Mouse (Mus musculus): ENCODE measurements around the gene Sgcd. TPM values are rescaled to one million over a fixed set of nuclear protein-coding genes. Genes with fewer than 3 reads are reported as not detected.

Sgcd gene
- polyA plus RNA-seq, 1 experiment from 2014 or later: 2.0 TPM

DNA sequence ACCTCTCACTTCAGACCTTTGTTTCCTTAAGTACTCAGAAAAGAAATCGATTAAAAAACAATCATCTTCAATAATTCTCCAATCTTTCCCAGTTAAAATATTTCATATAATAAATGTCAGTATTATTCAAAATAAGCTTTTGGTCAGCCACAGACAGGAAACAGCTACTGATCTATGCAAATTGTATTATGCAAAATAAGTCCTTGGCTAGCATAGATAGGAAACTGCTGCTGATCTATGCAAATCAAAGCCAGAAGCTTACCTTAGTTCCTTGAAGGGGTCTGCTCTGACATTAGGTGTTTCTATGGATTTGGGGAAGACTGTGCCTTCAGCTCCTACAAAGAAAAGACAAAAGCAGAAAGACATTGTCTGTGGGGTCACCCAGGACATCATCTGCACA, 906.3 kb downstream of the Sgcd start:
- no peak overlapping the region for H3K9ac ChIP-seq (ENCODE audit: low read length)
- DNase-seq (ENCODE audit: low spot score) (no peak), ATAC-seq (ENCODE audit: low FRiP score, low TSS enrichment) (no peak)
- no peak overlapping the region for H3K27ac ChIP-seq (replicated peaks)
- TF ChIP-seq CTCF (IDR thresholded peaks at IDR 0.05; ENCODE audit: low read depth) (no peak), EP300 (optimal IDR thresholded peaks at IDR 0.05) (no peak)
- no peaks in the 10 kb centered on the region for H3K36me3 ChIP-seq (ENCODE audit: control insufficient read depth, insufficient read depth, low read length)
- 86% methylated on average over 1 of the region's 1 CpGs for WGBS
- H3K4me1 ChIP-seq (replicated peaks; ENCODE audit: control insufficient read depth, insufficient read depth): no peaks in the 10 kb centered on the region
- no peaks in the 10 kb centered on the region for H3K9me3 ChIP-seq (ENCODE audit: control insufficient read depth, low read length)
- no peaks in the 10 kb centered on the region for H3K27me3 ChIP-seq (ENCODE audit: control insufficient read depth, insufficient read depth, low read length)
- H3K4me3 ChIP-seq (ENCODE audit: low read depth, low read length): no peak overlapping the region
- H3K4me2 ChIP-seq (replicated peaks; ENCODE audit: low read depth): no peak overlapping the region

DNA sequence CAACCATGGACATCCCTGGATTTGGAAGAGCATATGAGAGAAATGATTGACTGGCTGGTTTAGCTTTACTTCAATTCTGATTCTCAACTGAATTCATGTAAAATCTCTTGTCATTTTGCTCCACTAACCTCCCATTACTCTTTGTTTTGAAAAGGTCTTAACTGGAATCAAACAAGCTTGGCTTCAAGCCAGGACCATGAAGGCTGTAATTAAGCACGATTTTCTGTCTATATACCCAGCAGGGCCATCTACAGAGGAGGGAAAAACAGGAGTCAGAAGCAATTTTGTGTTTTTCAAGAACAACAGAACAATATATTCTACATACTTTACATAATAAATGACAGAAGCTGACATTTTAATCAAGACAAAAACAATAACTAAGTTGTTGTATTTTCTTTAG, 915.2 kb downstream of the Sgcd start:
- Histone ChIP-seq H3K4me3 (ENCODE audit: low read depth, low read length) (no peak overlapping the region), H3K9me3 (ENCODE audit: control insufficient read depth, low read length) (no peaks in the 10 kb centered on the region), H3K27me3 (ENCODE audit: control insufficient read depth, insufficient read depth, low read length) (no peaks in the 10 kb centered on the region), H3K4me1 (replicated peaks; ENCODE audit: control insufficient read depth, insufficient read depth) (no peaks in the 10 kb centered on the region), H3K27ac (replicated peaks) (no peak overlapping the region), H3K36me3 (ENCODE audit: control insufficient read depth, insufficient read depth, low read length) (no peaks in the 10 kb centered on the region), H3K9ac (ENCODE audit: low read length) (no peak overlapping the region), H3K4me2 (replicated peaks; ENCODE audit: low read depth) (no peak overlapping the region)
- ATAC-seq (ENCODE audit: low FRiP score, low TSS enrichment) (no peak), DNase-seq (ENCODE audit: low spot score) (no peak)
- TF ChIP-seq EP300 (optimal IDR thresholded peaks at IDR 0.05): no peak
- TF ChIP-seq CTCF (IDR thresholded peaks at IDR 0.05; ENCODE audit: low read depth): no peak
- 33% methylated on average over 1 of the region's 1 CpGs for WGBS

DNA sequence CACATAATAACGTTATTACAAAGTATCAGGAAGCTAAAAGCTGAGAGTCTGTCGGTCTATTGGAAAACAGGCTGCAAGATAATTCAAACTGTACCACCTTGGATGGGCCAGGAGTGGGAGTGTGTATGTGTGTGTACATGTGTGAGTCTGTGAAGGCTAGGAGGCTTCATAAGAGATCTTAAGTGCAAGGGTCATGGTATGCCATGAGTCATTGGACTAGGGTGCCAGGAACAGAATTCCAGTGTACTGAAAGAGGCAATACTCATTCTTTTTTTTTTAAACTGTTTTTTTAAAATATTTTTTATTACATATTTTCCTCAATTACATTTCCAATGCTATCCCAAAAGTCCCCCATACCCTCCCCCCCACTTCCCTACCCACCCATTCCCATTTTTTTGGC, 917.6 kb downstream of the Sgcd start:
- ATAC-seq (ENCODE audit: low FRiP score, low TSS enrichment) (no peak), DNase-seq (ENCODE audit: low spot score) (no peak)
- no peak overlapping the region for H3K4me2 ChIP-seq (replicated peaks; ENCODE audit: low read depth)
- no peaks in the 10 kb centered on the region for H3K9me3 ChIP-seq (ENCODE audit: control insufficient read depth, low read length)
- H3K27me3 ChIP-seq (ENCODE audit: control insufficient read depth, insufficient read depth, low read length): no peaks in the 10 kb centered on the region
- no peaks in the 10 kb centered on the region for H3K36me3 ChIP-seq (ENCODE audit: control insufficient read depth, insufficient read depth, low read length)
- WGBS: 82% methylated on average over 2 of the region's 2 CpGs
- no peak overlapping the region for H3K4me3 ChIP-seq (ENCODE audit: low read depth, low read length)
- no peak overlapping the region for H3K27ac ChIP-seq (replicated peaks)
- no peaks in the 10 kb centered on the region for H3K4me1 ChIP-seq (replicated peaks; ENCODE audit: control insufficient read depth, insufficient read depth)
- TF ChIP-seq CTCF (IDR thresholded peaks at IDR 0.05; ENCODE audit: low read depth) (no peak), EP300 (optimal IDR thresholded peaks at IDR 0.05) (no peak)
- no peak overlapping the region for H3K9ac ChIP-seq (ENCODE audit: low read length)

DNA sequence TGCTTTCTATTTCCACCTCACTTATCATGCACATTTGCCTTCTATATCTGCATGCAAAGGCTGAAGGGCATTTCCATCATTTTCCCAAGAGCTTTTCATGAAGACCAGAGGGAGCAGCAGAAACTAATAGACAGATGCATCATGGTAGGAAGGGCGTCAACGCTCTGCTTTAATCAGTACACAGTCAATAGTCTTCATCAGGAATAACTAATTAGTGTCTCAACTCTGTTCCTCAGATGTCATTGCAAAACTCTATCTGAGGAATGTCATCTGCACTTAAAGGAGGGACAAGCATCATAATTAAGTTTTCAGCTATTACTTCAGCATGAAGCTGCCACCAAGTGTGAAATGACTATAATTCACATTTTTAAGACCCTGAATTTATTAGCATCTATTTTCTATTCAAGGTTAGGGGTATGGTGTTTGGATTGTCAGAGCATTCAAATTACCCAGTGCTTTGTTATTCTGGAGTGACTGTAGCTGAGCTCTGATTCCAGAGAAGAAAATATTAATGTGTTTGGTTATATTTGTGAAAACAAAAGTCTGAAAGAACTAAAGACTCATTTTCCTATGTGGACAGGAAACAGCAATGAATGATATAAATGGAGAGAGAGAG, 918.9 kb downstream of the Sgcd start:
- Histone ChIP-seq H3K27me3 (ENCODE audit: control insufficient read depth, insufficient read depth, low read length) (no peaks in the 10 kb centered on the region), H3K4me2 (replicated peaks; ENCODE audit: low read depth) (no peak overlapping the region), H3K4me3 (ENCODE audit: low read depth, low read length) (no peak overlapping the region), H3K4me1 (replicated peaks; ENCODE audit: control insufficient read depth, insufficient read depth) (no peaks in the 10 kb centered on the region), H3K27ac (replicated peaks) (no peak overlapping the region), H3K36me3 (ENCODE audit: control insufficient read depth, insufficient read depth, low read length) (no peaks in the 10 kb centered on the region), H3K9me3 (ENCODE audit: control insufficient read depth, low read length) (no peaks in the 10 kb centered on the region), H3K9ac (ENCODE audit: low read length) (no peak overlapping the region)
- no peak for DNase-seq (ENCODE audit: low spot score)
- WGBS: 92% methylated on average over 2 of the region's 2 CpGs
- ATAC-seq (ENCODE audit: low FRiP score, low TSS enrichment): no peak
- TF ChIP-seq EP300 (optimal IDR thresholded peaks at IDR 0.05): no peak

DNA sequence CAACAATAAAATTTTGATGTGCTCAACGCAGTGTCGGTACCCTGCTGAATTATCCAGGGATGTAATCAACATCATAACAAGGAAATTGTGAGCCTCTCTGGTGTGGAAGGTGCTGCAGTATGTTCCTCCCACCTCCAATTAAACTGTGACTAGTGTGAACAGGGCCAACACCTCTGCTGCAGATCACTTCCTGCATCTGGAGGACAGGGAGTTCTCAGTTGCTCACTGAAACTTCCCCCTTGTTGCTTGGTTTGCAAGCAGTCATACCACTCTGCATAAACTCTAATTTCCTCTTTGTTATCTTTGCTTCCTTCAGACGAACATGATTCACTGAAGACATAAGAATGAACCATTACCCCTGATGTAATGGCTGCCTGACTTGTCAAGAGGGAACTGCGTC, 925.1 kb downstream of the Sgcd start:
- no peak for DNase-seq (ENCODE audit: low spot score)
- no peaks in the 10 kb centered on the region for H3K36me3 ChIP-seq (ENCODE audit: control insufficient read depth, insufficient read depth, low read length)
- WGBS: 75% methylated on average over 4 of the region's 4 CpGs

DNA sequence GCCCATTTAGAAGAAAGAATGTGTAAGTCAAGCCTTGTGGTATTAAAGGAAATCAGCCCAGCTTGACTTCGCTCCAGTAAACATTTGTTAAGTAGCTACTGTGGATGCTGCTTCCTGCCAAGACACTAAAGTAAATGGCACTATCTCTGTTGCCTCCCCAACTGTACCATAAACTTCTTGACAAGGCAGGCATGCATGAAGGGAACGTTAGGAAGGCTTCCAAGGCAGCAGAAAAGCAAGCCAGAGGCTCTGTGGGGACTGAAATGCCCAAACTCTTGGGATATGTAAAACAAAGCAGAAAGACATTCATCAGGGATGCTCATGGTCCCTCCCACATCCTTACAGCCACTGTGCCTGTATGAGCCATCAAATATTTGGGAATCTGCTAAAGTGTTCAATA, 938.4 kb downstream of the Sgcd start:
- ATAC-seq (ENCODE audit: low FRiP score, low TSS enrichment) (no peak), DNase-seq (ENCODE audit: low spot score) (no peak)
- no peaks in the 10 kb centered on the region for H3K27me3 ChIP-seq (ENCODE audit: control insufficient read depth, insufficient read depth, low read length)
- H3K4me2 ChIP-seq (replicated peaks; ENCODE audit: low read depth): no peak overlapping the region
- no peaks in the 10 kb centered on the region for H3K36me3 ChIP-seq (ENCODE audit: control insufficient read depth, insufficient read depth, low read length)
- no peak overlapping the region for H3K9ac ChIP-seq (ENCODE audit: low read length)
- no peak overlapping the region for H3K4me3 ChIP-seq (ENCODE audit: low read depth, low read length)
- H3K9me3 ChIP-seq (ENCODE audit: control insufficient read depth, low read length): no peaks in the 10 kb centered on the region
- TF ChIP-seq EP300 (optimal IDR thresholded peaks at IDR 0.05) (no peak), CTCF (IDR thresholded peaks at IDR 0.05; ENCODE audit: low read depth) (no peak)
- H3K27ac ChIP-seq (replicated peaks): no peak overlapping the region
- WGBS: 56% methylated on average over 2 of the region's 2 CpGs
- H3K4me1 ChIP-seq (replicated peaks; ENCODE audit: control insufficient read depth, insufficient read depth): no peaks in the 10 kb centered on the region

More for the DNA sequence above, 925.1 kb downstream of the Sgcd start:
- ATAC-seq (ENCODE audit: low FRiP score, low TSS enrichment): no peak
- no peaks in the 10 kb centered on the region for H3K4me1 ChIP-seq (replicated peaks; ENCODE audit: control insufficient read depth, insufficient read depth)
- no peaks in the 10 kb centered on the region for H3K27me3 ChIP-seq (ENCODE audit: control insufficient read depth, insufficient read depth, low read length)
- H3K4me2 ChIP-seq (replicated peaks; ENCODE audit: low read depth): no peak overlapping the region
- H3K9me3 ChIP-seq (ENCODE audit: control insufficient read depth, low read length): no peaks in the 10 kb centered on the region
- no peak overlapping the region for H3K27ac ChIP-seq (replicated peaks)
- no peak overlapping the region for H3K4me3 ChIP-seq (ENCODE audit: low read depth, low read length)
- no peak overlapping the region for H3K9ac ChIP-seq (ENCODE audit: low read length)
- TF ChIP-seq CTCF (IDR thresholded peaks at IDR 0.05; ENCODE audit: low read depth) (no peak), EP300 (optimal IDR thresholded peaks at IDR 0.05) (no peak)
